In the genomic region with DNA sequence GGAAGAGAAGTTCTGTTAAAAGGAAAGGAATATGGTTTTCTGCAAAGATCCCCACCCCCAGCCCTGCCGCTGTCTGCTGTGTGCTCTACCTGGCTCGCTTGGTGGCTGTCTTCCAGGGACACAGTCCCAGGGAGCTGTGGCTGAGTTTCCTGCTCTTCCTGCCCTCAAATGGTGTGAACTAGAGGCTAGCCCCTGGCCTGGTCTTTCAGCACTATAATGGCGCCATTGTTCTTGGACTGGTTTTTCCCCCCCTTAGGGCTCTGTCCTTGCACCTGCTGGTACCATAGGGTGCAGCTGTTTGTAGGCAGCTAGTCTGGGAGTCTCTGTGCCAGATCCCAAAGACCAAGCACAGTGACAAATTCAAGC, we compare ENCODE assay signal across 10 mouse cellular contexts. TPM values are rescaled to one million over a fixed set of nuclear protein-coding genes. Genes with fewer than 3 reads are reported as not detected.
DNase-seq lines count a peak whose midpoint lies in the region; ATAC-seq lines count a peak whose summit lies in the region.
"Had no signal": no experiment of that assay in that cellular context is flagged by ENCODE, and none has a peak within 500 bp of the region (broad histone marks: within the 10 kb centered on the region; RNA-seq: fewer than 3 reads in every experiment).

No protein-coding gene starts in this region.

- H3K27me3 ChIP-seq in hindbrain, embryonic 12.5 days = no peaks in the 10 kb centered on the region
- no peaks in the 10 kb centered on the region for H3K27me3 ChIP-seq in midbrain, embryonic 16.5 days (ENCODE audit: control insufficient read depth, insufficient read depth, low read depth, low read length)

- peak; percentile 25 to 28 for DNase-seq in layer of hippocampus, adult 8-10 months (ENCODE audit: low spot score in 2 of 2)
- DNase-seq in layer of hippocampus, postnatal 10 days (ENCODE audit: low spot score in 2 of 2) = no peak
- DNase-seq in brain, adult 2 months (ENCODE audit: low read depth, low spot score) = peak; percentile 85
- no peak for DNase-seq in heart, postnatal 36 days
- DNase-seq in gastrocnemius, postnatal 36 days = no peak
- DNase-seq in heart, postnatal 25 days (ENCODE audit: low spot score) = no peak
- DNase-seq: adrenal gland, postnatal 10 days; lung, postnatal 36 days had no signal

- H3K4me3 ChIP-seq in hindbrain, embryonic 12.5 days = no peak overlapping the region
- H3K4me3 ChIP-seq in midbrain, embryonic 16.5 days (ENCODE audit: low read depth, low read length) = no peak overlapping the region

- no peak overlapping the region for H3K9ac ChIP-seq in hindbrain, embryonic 12.5 days
- 0 out of 2 replicates have a peak overlapping the region, but pooled peaks have one; percentile 7 for H3K9ac ChIP-seq in midbrain, embryonic 16.5 days (ENCODE audit: low read depth, low read length)

- H3K4me1 ChIP-seq in hindbrain, embryonic 12.5 days = peaks cover 37% of the 10 kb centered on the region
- peaks cover 32% of the 10 kb centered on the region for H3K4me1 ChIP-seq in midbrain, embryonic 16.5 days (ENCODE audit: control insufficient read depth, insufficient read depth, low read length)

- H3K27ac ChIP-seq in hindbrain, embryonic 12.5 days = peak overlapping the region; percentile 72
- peak overlapping the region; percentile 85 for H3K27ac ChIP-seq in midbrain, embryonic 16.5 days (ENCODE audit: low read length)

- 64% methylated on average over 3 of the region's 3 CpGs for WGBS in hindbrain, embryonic 12.5 days
- WGBS in midbrain, embryonic 16.5 days = 48% methylated on average over 3 of the region's 3 CpGs

- H3K36me3 ChIP-seq in hindbrain, embryonic 12.5 days = peaks cover 16% of the 10 kb centered on the region
- peaks cover 5% of the 10 kb centered on the region; the same call in 1 of the 2 replicates for H3K36me3 ChIP-seq in midbrain, embryonic 16.5 days (ENCODE audit: control insufficient read depth, insufficient read depth, low read length)

- no peak overlapping the region for H3K4me2 ChIP-seq in hindbrain, embryonic 12.5 days (replicated peaks)
- H3K4me2 ChIP-seq in midbrain, embryonic 16.5 days (ENCODE audit: low read length) = peak overlapping the region; percentile 3; the same call in 1 of the 2 replicates

- intact Hi-C loops in heart, postnatal 36 days (cut with DNase I) = no loop called here
- intact Hi-C loops in gastrocnemius, postnatal 36 days (cut with DNase I) = no loop called here
- intact Hi-C loops in heart, postnatal 25 days (cut with DNase I) = no loop called here

- peak; percentile 30; the same call in 1 of the 2 replicates for ATAC-seq in hindbrain, embryonic 12.5 days (ENCODE audit: low FRiP score)
- ATAC-seq in midbrain, embryonic 16.5 days = peak; percentile 57

- no peaks in the 10 kb centered on the region for H3K9me3 ChIP-seq in hindbrain, embryonic 12.5 days (replicated peaks)
- no peaks in the 10 kb centered on the region for H3K9me3 ChIP-seq in midbrain, embryonic 16.5 days (replicated peaks; ENCODE audit: control insufficient read depth, low read length, poor library complexity, severe bottlenecking)

RNA-seq across cellular contexts. Expression of a gene that starts 50.9 kb away (rescaled TPM):
- 10 to 100 TPM; 30.4 to 33.4 (median 32.7) TPM for total RNA-seq in layer of hippocampus, adult 8-10 months (2022)
- 10 to 100 TPM; 23.2 to 24.2 TPM for total RNA-seq in layer of hippocampus, postnatal 10 days (2021)
- polyA plus RNA-seq in hindbrain, embryonic 12.5 days (2016; fragmentation: Nextera tagmentation; extraction: Ambion mirVana) = 14.2 and 15.2 TPM in 2 replicates
- polyA plus RNA-seq in midbrain, embryonic 16.5 days (2015; fragmentation: Nextera tagmentation; extraction: Ambion mirVana) = 11.6 and 13.8 TPM in 2 replicates
- 10 to 100 TPM in 1 of 2 experiments, 1 to 10 TPM in 1; 10.0 to 17.2 TPM for total RNA-seq in heart, postnatal 36 days (2021)
- total RNA-seq in gastrocnemius, postnatal 36 days (2021) = 1 to 10 TPM; 1.8 to 6.5 TPM
- total RNA-seq in heart, postnatal 25 days (2021) = 10 to 100 TPM; 13.2 to 13.6 TPM

Comparison
In these comparisons a context has a peak if more than half of its experiments do, and no peak if none do; other contexts are left out.
1. DNase-seq: peak in layer of hippocampus, adult 8-10 months (2 of 2) and brain, adult 2 months (single experiment); none in layer of hippocampus, postnatal 10 days (0 of 2), heart, postnatal 36 days (0 of 2), gastrocnemius, postnatal 36 days (0 of 2) and heart, postnatal 25 days (single experiment).